Mouse (Mus musculus): ENCODE data around the gene Ly6g6e.
"Not testable (repeated sequence)": the region's sequence is repeated elsewhere in the genome, so short reads cannot be mapped to it uniquely, and the experiment has no call there.

Gene Ly6g6e

DNA sequence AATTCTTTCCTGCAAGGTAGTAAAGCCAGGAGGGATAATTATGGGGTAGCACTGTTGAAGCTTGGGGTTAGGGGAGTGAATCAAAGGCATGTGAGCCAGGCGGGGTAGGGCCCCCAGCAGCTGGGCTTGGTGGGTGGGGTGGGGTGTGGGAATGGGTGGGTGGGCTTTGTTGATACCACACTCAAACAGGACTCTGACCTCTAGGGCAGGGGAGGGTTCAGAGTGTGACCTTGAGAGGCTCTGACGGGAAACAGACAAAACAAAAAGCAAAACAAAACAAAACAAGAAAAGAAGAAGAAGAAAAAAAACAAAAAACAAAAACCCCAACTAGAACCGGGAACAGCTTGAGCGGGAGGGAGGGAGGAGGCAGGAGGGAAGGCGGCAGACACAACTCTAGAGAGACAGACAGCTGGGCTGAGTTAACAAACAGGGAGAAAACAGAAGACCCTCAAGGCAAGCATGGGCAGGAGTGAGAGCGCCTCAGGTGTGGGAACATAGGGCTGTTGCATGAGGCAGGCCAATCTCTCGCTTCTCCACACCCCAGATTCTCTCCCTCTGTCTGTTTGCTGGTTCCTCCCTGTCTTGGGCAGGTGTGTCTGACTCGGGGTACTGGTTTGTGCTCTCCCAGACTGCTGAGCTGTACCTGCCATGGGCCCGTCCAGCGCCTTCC, at the start of gene Ly6g6e:
Gene Ly6g6e (plus strand): TSS at position 396 of the 670 bp plus-strand sequence.
- no peak for DNase-seq (ENCODE audit: low spot score in 2 of 2)

DNA sequence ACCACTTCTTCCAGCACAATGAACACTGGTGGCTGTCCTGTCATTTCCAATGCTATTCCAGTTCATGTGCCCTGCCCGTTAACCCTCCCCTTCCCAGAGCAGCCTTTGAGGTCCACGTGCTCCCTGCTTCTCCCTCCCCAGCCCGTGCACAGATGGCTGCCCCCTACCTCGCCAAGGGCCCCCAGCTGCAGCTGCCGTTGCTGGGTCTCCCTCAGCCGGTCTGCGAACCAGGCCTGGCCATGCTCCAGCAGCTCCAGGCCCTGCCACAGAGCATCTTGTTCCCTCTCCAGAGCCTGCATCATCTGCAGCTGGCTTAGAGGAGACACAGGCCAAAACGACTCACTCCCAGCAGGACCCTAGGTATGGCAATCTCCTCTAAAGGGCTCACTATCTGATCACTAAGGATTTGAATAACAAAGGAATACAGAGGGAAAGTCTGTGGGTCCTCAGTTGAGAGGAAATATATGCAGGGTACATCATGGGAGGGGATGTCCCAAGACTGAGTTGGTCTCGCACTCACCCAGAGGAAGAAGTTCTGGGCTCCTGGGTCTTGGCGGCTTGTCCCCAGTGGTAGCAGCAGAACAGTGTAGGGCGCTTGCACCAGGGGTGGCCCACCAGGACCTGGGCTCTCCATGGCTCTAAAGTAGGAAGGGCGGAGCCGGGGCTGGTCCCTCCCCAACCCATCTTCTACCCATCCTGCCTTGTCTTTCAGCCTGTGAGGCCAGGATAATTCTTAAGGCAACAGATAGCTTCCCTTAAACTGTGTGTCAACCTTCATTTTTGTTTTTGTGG, 49.2 kb upstream of the Ly6g6e start, which contains the start of gene Sapcd1:
Gene Sapcd1 (minus strand): TSS at position 740 of the 792 bp plus-strand sequence.
- peak in 1 of 2 experiments; percentile 18 for DNase-seq (ENCODE audit: low spot score in 2 of 2)

- no peak for DNase-seq (ENCODE audit: low spot score in 2 of 2)
Measured at GRCm38 (mm10) chr17:35028315-35028714, 48.4 kb upstream of the Ly6g6e start.

GRCm38 (mm10) chr17:35029691-35030532, 46.8 kb upstream of the Ly6g6e start:
- no peak for DNase-seq (ENCODE audit: low spot score in 2 of 2)

DNA sequence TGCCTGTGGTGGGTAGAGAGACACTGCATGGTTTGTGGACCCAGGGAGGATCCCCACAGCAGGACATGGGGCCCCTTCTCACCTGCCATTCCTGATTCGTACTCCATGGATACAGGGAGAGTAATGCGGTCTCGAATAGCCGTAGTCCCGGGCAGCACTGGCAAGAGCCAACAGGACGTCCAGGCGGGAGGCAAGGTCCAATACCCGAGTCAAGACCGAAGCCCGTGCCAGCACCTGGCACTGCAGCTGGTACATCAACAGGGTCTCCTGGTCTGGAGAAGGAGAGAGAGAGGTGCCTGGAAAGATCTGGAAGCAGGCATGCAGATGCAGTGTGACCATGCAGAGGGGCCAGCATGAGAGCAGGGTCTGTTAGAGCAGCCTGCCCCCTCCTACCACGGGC, 45.4 kb upstream of the Ly6g6e start:
- DNase-seq (ENCODE audit: low spot score in 2 of 2) = no peak

- no peak for DNase-seq (ENCODE audit: low spot score in 2 of 2)
Measured at GRCm38 (mm10) chr17:35031880-35032279, 44.8 kb upstream of the Ly6g6e start.

DNA sequence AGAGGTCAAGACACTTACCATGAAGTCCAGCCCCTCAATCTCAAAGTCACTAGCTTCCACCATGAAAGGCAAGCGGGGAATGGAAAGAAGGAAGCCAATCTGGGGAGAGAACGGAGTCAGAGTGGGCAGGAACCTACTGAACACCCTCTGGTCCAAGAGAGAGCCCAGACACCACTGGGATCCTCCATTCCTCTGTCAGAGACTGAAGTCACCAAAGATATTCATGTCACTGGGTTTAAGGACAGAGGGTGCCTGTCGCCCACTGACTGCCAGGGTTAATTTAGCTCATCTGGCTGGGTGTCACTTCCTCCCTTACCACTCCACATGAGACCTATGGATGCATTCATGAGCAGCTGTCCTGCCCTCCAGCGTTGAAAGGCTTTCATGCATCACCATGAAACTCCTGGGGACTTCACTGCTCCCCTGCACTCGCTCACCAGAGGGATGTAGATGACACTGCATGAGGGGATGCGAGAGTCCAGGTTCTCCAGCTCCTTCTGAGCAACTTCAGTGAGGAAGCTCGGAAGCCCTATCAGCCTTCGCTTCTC, 44.3 kb upstream of the Ly6g6e start:
- DNase-seq (ENCODE audit: low spot score in 2 of 2) = no peak

DNA sequence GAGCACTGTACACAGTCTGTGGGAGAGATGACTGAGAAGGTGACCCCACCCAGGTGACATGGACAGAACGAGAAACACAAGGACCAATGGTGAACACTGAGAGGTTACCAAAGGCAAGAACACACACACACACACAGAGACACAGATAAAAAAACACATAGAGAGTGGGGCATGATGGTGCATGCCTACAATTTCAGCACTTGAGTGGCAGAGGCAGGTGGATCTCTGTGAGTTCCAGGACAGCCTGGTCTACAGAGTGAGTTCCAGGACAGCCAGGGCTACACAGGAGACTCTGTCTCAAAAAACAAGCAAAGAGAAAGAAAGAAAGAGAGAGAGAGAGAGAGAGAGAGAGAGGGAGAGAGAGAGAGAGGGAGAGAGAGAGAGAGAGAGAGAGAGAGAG, 43.0 kb upstream of the Ly6g6e start:
- DNase-seq (ENCODE audit: low spot score in 2 of 2) = not testable (repeated sequence)

- no peak for DNase-seq (ENCODE audit: low spot score in 2 of 2)
Measured at GRCm38 (mm10) chr17:35034896-35035295, 41.8 kb upstream of the Ly6g6e start.

DNA sequence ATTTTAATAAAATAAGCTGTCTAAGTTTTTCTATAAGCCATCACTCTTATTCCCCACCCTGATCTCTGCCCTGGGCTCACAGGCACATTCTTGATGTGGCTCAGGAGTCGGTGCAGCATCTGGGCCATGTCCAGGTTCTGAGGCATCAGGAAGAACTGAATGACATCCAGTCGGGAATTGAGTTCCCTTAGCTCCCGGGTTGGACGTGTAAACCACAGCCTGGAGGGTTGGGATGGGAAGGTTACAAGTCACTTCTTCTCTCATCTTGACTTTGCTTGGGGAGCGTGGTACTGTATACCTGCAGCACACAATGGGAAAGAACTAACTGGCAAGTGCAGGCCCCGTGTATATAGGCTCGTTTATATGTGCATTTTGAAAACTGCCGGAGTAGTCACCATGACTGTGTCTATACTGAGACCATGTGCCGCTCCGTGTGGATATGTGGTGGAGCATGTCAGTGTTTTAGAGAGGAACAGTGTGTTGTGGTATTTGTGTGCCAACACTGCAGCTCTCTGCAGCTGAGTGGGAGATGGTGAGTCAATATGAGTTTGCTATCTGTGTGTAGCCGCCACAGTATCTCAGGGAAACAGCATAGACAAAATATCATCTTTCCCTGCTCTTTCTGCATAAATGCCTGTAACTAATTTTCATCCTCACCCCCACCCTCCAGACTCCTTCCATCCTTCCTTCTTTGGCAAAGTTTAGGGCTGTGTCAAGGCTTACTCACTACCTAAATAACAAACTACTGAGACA, 37.4 kb upstream of the Ly6g6e start:
- peak in 1 of 2 experiments; percentile 45 for DNase-seq (ENCODE audit: low spot score in 2 of 2)

DNA sequence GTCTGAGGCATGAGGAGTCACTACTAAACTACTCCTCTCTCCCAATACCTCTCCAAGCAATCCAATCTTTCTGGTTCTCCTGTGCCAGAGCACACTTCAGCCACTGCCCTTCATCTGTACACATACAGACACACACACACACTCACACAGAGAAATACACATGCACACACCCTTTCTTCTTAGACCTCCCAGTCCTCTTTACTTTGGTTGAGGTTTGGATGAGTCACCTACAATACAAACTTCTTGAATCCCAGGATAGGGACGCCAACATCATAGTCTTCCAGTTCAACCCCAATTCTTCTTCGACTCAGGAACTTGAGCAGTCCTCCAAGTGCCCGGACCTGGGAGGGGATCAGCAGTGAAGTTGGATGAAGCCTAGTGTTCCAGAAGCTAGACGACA, 32.9 kb upstream of the Ly6g6e start:
- no peak for DNase-seq (ENCODE audit: low spot score in 2 of 2)

DNA sequence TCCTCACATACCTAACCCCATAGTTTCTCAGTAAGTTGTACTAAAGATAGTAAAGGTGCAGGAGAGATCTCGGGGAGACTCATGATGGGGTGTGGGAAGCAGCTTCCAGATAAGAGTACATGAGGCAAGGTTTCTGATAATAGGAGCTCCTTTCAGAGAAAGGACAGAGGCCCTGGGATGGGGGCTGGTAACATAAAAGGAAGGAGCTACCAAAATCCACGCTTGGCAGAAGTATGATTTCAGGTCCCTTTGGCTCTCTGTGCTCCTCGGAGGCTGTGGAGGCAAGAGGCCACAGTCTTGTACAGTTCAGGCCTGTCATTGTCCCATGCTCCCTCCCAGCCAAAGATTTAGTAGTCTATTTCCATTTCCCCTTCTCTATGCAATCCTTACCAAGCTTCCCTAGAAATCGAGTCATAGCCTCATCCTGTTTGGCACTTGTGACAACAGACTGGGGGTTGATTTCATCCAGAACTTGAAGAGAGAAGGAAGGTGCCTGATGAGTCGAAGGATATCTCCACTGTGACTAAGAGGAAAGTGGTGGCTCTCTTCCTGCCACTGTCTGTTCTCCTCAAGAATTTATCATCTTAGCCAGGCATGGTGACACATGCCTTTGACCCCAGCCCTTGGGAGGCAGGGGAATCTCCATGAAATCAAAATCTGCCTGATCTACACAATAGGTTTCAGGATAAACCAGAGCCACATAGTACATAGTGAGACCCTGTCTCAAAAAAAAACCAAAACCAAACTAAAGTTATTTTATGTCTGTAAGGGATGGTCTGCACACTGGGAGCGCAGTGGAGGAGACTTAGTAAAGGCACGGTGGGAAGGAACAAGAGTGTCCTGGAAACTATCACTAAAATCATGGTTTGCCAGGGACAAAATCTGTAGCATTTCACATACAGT, 31.5 kb upstream of the Ly6g6e start:
- DNase-seq (ENCODE audit: low spot score in 2 of 2) = no peak

DNA sequence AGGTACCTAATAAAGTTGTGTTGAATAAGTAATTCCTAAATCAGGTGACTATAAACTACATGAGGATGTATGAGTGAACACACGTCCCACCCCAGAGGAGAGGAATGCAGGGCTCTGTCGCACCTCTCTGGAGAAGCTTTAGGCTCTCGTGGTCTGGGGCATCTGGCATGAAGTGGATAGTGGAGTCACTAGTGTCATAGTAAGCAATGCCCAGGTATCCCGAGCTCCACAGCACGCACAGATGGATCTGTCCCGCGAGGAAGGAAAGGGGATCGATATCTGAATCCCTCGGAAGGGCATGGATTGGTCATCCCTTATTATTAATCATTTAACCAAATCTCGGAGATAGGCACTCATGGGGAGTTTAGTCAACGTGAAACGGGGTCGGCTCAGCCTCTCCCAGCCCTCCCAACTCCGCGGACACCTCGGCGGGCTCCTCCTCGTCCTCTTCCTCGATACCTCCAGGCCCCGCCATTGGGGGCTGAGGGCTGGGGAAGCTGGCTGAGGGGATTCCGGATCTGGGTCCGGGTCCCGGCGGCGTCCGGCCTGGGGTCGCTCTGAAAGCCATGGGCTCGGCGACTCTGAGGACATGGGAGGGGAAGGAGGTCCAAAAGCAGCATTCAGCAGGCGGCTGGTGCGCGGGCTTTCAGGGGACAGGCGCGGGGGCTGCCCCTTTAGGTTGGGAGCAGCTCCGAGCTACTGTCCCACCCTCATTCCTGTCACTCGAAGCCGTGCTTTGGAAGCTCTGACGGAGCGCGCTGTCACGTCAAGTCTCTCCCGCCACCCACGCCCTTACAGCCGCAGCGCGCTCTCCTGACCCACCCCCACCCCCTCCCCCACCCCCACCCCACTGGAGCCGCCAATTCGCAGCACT, 30.7 kb upstream of the Ly6g6e start:
- DNase-seq (ENCODE audit: low spot score in 2 of 2) = no peak

DNA sequence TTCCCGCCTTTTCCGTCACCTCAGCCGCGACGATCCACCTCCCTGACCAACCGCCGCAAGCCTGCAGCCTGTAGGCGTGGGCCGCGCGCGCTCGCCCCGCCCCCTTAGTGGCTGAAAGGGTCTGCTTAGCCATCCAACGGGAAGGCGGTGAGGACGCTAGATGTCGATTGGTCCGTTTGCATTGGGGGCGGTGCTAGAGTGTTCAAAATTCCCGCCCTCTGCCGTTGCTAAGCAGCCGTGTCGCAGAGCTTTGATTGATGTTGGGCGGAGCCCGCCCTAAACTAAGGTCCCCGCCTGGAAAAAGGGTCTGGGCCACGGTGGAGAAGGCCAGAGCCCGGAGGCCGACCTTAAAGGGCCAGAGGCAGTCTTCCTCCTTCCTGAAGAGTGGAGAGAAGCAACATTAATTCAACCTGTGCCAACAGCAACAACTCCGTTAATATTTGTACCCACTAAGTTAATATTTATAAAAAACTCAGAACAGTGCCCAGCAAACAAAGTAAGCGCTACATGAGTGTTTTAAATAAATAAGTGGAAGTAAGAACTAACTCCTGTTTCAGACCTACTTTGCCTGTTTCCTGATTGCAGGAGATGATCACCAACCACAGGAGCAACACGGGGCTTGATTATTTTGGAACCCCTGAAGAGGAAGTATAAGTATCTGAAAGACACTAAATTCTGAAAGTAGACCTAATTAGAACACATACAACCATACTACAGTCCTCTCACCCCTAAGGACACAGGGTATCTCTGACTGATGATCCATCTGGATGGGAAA, 29.8 kb upstream of the Ly6g6e start, which contains the start of gene Msh5:
Gene Msh5 (minus strand): TSS at position 65 of the 775 bp plus-strand sequence.
- peak; percentile 88 to 93 for DNase-seq (ENCODE audit: low spot score in 2 of 2)

DNA sequence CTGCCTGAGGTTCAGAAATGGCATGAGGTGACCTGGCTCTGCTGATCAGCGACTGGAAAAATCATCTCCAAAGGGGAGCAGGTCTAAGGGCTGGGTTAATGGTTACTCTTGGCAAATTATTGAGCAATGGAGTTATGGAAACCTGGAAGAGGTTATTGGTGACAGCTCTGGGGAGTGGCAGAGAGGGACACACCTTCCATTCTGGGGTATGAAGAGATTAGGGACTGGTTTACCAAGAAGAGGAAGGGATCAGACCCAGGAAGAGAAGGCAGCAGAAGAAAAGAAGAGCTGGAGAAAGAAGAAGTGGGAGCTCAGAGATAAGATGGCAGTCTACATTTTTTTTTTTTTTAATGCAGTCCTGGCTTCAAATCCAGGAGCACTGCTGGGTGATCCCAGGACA, 29.0 kb upstream of the Ly6g6e start:
- no peak for DNase-seq (ENCODE audit: low spot score in 2 of 2)

- DNase-seq (ENCODE audit: low spot score in 2 of 2) = no peak
Measured at GRCm38 (mm10) chr17:35048149-35048931, 28.4 kb upstream of the Ly6g6e start.

GRCm38 (mm10) chr17:35048932-35049440, 27.7 kb upstream of the Ly6g6e start:
- no peak for DNase-seq (ENCODE audit: low spot score in 2 of 2)

All from right cerebral cortex, postnatal 36 days (tissue).